In genomic region chr8:111747866-111748649, GRCm38 (mm10) we compare ENCODE assay signal across 21 mouse cellular contexts. TPM values are rescaled to one million over a fixed set of nuclear protein-coding genes. Genes with fewer than 3 reads are reported as not detected.
DNase-seq lines count a peak whose midpoint lies in the region; ATAC-seq and TF ChIP-seq lines count a peak whose summit lies in the region.
"Had no signal": no experiment of that assay in that cellular context is flagged by ENCODE, and none has a peak within 500 bp of the region (broad histone marks: within the 10 kb centered on the region; RNA-seq: fewer than 3 reads in every experiment).

No protein-coding gene starts in this region.

- no peak for TF ChIP-seq CTCF in ES-Bruce4 (IDR thresholded peaks at IDR 0.05; ENCODE audit: low read depth, low read length)
- no peak for TF ChIP-seq CTCF in stomach, postnatal 0 days (IDR thresholded peaks at IDR 0.05; ENCODE audit: low read depth)

- WGBS in stomach, postnatal 0 days, result 64% methylated on average over 8 of the region's 8 CpGs

- peak; percentile 66 for ATAC-seq in stomach, postnatal 0 days (ENCODE audit: low FRiP score, low TSS enrichment)

- H3K9ac ChIP-seq in ES-Bruce4 (ENCODE audit: low read depth, poor library complexity, severe bottlenecking), result peak overlapping the region; percentile 5; the same call in 1 of the 2 replicates
- no peak overlapping the region for H3K9ac ChIP-seq in stomach, postnatal 0 days (ENCODE audit: low read length)
- H3K9ac ChIP-seq: embryonic facial prominence, embryonic 13.5 days; hindbrain, embryonic 13.5 days; limb, embryonic 12.5 days; neural tube, embryonic 15.5 days had no signal

- no peaks in the 10 kb centered on the region for H3K9me3 ChIP-seq in ES-Bruce4 (replicated peaks; ENCODE audit: control insufficient read depth, insufficient read depth, low read length, poor library complexity, severe bottlenecking)
- no peaks in the 10 kb centered on the region for H3K9me3 ChIP-seq in stomach, postnatal 0 days (ENCODE audit: control insufficient read depth, low read length)
- H3K9me3 ChIP-seq: embryonic facial prominence, embryonic 13.5 days; forebrain, embryonic 10.5 days; hindbrain, embryonic 13.5 days; limb, embryonic 12.5 days; neural tube, embryonic 15.5 days had no signal

- H3K27ac ChIP-seq in ES-Bruce4 (ENCODE audit: insufficient read depth, low read length), result peak overlapping the region; percentile 60
- 0 out of 2 replicates have a peak overlapping the region, but pooled peaks have one; percentile 19 for H3K27ac ChIP-seq in stomach, postnatal 0 days (replicated peaks)
- H3K27ac ChIP-seq: embryonic facial prominence, embryonic 13.5 days; forebrain, embryonic 10.5 days; hindbrain, embryonic 13.5 days; layer of hippocampus, adult 2 months; left cerebral cortex, adult 2 months; limb, embryonic 12.5 days; neural tube, embryonic 15.5 days had no signal

- H3K4me2 ChIP-seq in stomach, postnatal 0 days (replicated peaks; ENCODE audit: low read depth), result no peak overlapping the region
- H3K4me2 ChIP-seq: embryonic facial prominence, embryonic 13.5 days; hindbrain, embryonic 13.5 days; limb, embryonic 12.5 days; neural tube, embryonic 15.5 days had no signal

- TF ChIP-seq POLR2A in ES-Bruce4 (IDR thresholded peaks at IDR 0.05; ENCODE audit: insufficient read depth, low read length), result no peak

- no peaks in the 10 kb centered on the region for H3K36me3 ChIP-seq in ES-Bruce4 (ENCODE audit: control insufficient read depth, insufficient read depth, low read length, poor library complexity, severe bottlenecking)
- H3K36me3 ChIP-seq in stomach, postnatal 0 days (ENCODE audit: control insufficient read depth, insufficient read depth, low read length), result no peaks in the 10 kb centered on the region
- H3K36me3 ChIP-seq: embryonic facial prominence, embryonic 13.5 days; forebrain, embryonic 10.5 days; hindbrain, embryonic 13.5 days; limb, embryonic 12.5 days; neural tube, embryonic 15.5 days had no signal

- no peak overlapping the region for H3K4me3 ChIP-seq in ES-Bruce4 (ENCODE audit: low read depth, low read length)
- no peak overlapping the region for H3K4me3 ChIP-seq in stomach, postnatal 0 days (ENCODE audit: low read depth, low read length)
- H3K4me3 ChIP-seq: embryonic facial prominence, embryonic 13.5 days; forebrain, embryonic 10.5 days; hindbrain, embryonic 13.5 days; layer of hippocampus, adult 2 months; left cerebral cortex, adult 2 months; limb, embryonic 12.5 days; neural tube, embryonic 15.5 days had no signal

- no peaks in the 10 kb centered on the region for H3K27me3 ChIP-seq in ES-Bruce4 (ENCODE audit: control insufficient read depth, insufficient read depth, low read length, poor library complexity, severe bottlenecking)
- H3K27me3 ChIP-seq in stomach, postnatal 0 days (ENCODE audit: control insufficient read depth, insufficient read depth, low read length), result no peaks in the 10 kb centered on the region
- H3K27me3 ChIP-seq: embryonic facial prominence, embryonic 13.5 days; hindbrain, embryonic 13.5 days; limb, embryonic 12.5 days; neural tube, embryonic 15.5 days had no signal

- H3K4me1 ChIP-seq in ES-Bruce4 (ENCODE audit: control insufficient read depth, insufficient read depth, low read length), result peaks cover 8% of the 10 kb centered on the region
- peaks cover 6% of the 10 kb centered on the region for H3K4me1 ChIP-seq in stomach, postnatal 0 days (replicated peaks; ENCODE audit: control insufficient read depth, insufficient read depth)

- peak; percentile 18 for DNase-seq in kidney, adult 9 months
- no peak for DNase-seq in kidney, postnatal 4 days
- peak; percentile 64 for DNase-seq in adipocyte (ENCODE audit: low spot score)
- DNase-seq in stomach, postnatal 0 days (ENCODE audit: low spot score), result peak; percentile 32
- DNase-seq in heart, adult 8-10 months (ENCODE audit: low spot score), result no peak
- DNase-seq in spleen, postnatal 10 days (ENCODE audit: low spot score in 2 of 2), result no peak
- DNase-seq: cerebellum, adult 18-20 months; lung, postnatal 14 days; retina, postnatal 1 day had no signal

- TF ChIP-seq EP300 in ES-Bruce4 (IDR thresholded peaks at IDR 0.05; ENCODE audit: insufficient read depth, low read depth, low read length), result no peak
- TF ChIP-seq EP300 in stomach, postnatal 0 days (optimal IDR thresholded peaks at IDR 0.05), result no peak

RNA-seq across cellular contexts. Expression of gene Bcar1, which starts 4.4 kb away (rescaled TPM):
- 59.8 and 64.6 TPM in 2 replicates for polyA plus RNA-seq in ES-Bruce4 (2011; ENCODE audit: insufficient read depth, insufficient read length, low read depth, missing spikeins)
- polyA plus RNA-seq in stomach, postnatal 0 days (2015; fragmentation: Nextera tagmentation; extraction: Ambion mirVana), result 22.6 and 27.4 TPM in 2 replicates
- 10 to 100 TPM; 18.5 to 21.8 (median 19.5) TPM for total RNA-seq in heart, adult 8-10 months (2022)
- total RNA-seq: common myeloid progenitor, adult 5-6 weeks; megakaryocyte-erythroid progenitor cell, adult 5-6 weeks had no signal

RNA-seq across cellular contexts. Expression of gene Ctrb1, which starts 57.2 kb away (rescaled TPM):
- not detected in 2 replicates for polyA plus RNA-seq in ES-Bruce4 (2011; ENCODE audit: insufficient read depth, insufficient read length, low read depth, missing spikeins)
- 20.2 and 24.1 TPM in 2 replicates for polyA plus RNA-seq in stomach, postnatal 0 days (2015; fragmentation: Nextera tagmentation; extraction: Ambion mirVana)
- total RNA-seq in heart, adult 8-10 months (2022), result not detected
- total RNA-seq: CH12.LX; common myeloid progenitor, adult 5-6 weeks; layer of hippocampus, adult 2 months; left cerebral cortex, adult 2 months; megakaryocyte-erythroid progenitor cell, adult 5-6 weeks had no signal
- polyA plus RNA-seq: embryonic facial prominence, embryonic 13.5 days; forebrain, embryonic 10.5 days; heart, postnatal 0 days; hindbrain, embryonic 13.5 days; limb, embryonic 12.5 days; neural tube, embryonic 15.5 days had no signal

Comparison
In these comparisons a context has a peak if more than half of its experiments do, and no peak if none do; other contexts are left out.
1. DNase-seq: peak in kidney, adult 9 months (single experiment), adipocyte (single experiment) and stomach, postnatal 0 days (single experiment); none in kidney, postnatal 4 days (0 of 2), heart, adult 8-10 months (single experiment) and spleen, postnatal 10 days (0 of 2).
2. RNA of gene Ctrb1, which starts 57.2 kb away (polyA plus RNA-seq): 20.2 to 24.1 TPM in stomach, postnatal 0 days; not detected in ES-Bruce4; every median in the first group is over 10 times any median in the second.